Mouse (Mus musculus): ENCODE measurements around the gene Stat3.

GRCm38 (mm10) chr11:100891256-100892123, 47.9 kb downstream of the Stat3 start:
- TF ChIP-seq CTCF (IDR thresholded peaks at IDR 0.05; ENCODE audit: low read depth) (no peak), EP300 (optimal IDR thresholded peaks at IDR 0.05) (no peak)
